Mouse (Mus musculus) hindbrain, postnatal 0 days (tissue): ENCODE data around the gene Eif4b. TPM values are rescaled to one million over a fixed set of nuclear protein-coding genes. Genes with fewer than 3 reads are reported as not detected.

ENCODE experiments used
- ATAC-seq: fragments of 200-750 bp; cut with Nextera tagmentation; 2 replicates; pipeline ENCODE4 v1.8.0; 2017; ENCODE audit warnings: mild to moderate bottlenecking, moderate TSS enrichment, moderate library complexity
- DNase-seq: peaks from one replicate; pipeline ENCODE4 v3.0.0-alpha.2; 2015; ENCODE audit warnings: low spot score
- H3K27ac ChIP-seq: fragments of 300-500 bp; sonication (generic); 2 replicates; pipeline ENCODE4 v1.5.1; 2014; ENCODE audit warnings: mild to moderate bottlenecking
- H3K27me3 ChIP-seq: fragments of 300-500 bp; sonication (generic); 2 replicates; pipeline ENCODE4 v1.6.1; 2014; ENCODE audit warnings: low read length, mixed read lengths; ENCODE audit not compliant: insufficient read depth
- H3K36me3 ChIP-seq: fragments of 300-500 bp; sonication (generic); 2 replicates; pipeline ENCODE4 v1.6.1; 2014; ENCODE audit warnings: low read length, mixed read lengths; ENCODE audit not compliant: insufficient read depth
- H3K4me1 ChIP-seq: fragments of 300-500 bp; sonication (generic); 2 replicates; pipeline ENCODE4 v1.6.1; 2014; ENCODE audit warnings: antibody characterized with exemption, low read length, mixed read lengths; ENCODE audit not compliant: insufficient read depth
- H3K4me2 ChIP-seq: fragments of 300-500 bp; sonication (generic); 2 replicates; pipeline ENCODE4 v1.6.1; 2014; ENCODE audit warnings: low read depth, mild to moderate bottlenecking, low read length, moderate library complexity, mixed read lengths
- H3K4me3 ChIP-seq: fragments of 300-500 bp; sonication (generic); 2 replicates; pipeline ENCODE4 v1.5.1; 2014; ENCODE audit warnings: low read length
- H3K9ac ChIP-seq: fragments of 300-500 bp; sonication (generic); replicated peaks from 2 replicates; pipeline ENCODE4 v1.6.1; 2014; ENCODE audit warnings: mild to moderate bottlenecking, low read length, moderate library complexity, mixed read lengths
- H3K9me3 ChIP-seq: fragments of 300-500 bp; sonication (generic); 2 replicates; pipeline ENCODE4 v1.6.1; 2016; ENCODE audit warnings: low read length, mixed read lengths
- CTCF ChIP-seq: IDR thresholded peaks from 2 replicates; pipeline ENCODE4 v1.5.1; 2016; ENCODE audit warnings: antibody characterized with exemption, control low read depth, low read depth
- WGBS: fragments of 180-500 bp; shearing (Covaris S2); extraction: QIAGEN DNeasy Blood & Tissue Kit; methylation state at CpG from one replicate; pipeline ENCODE4 v1.1.7; 2014; 5-methylcytosine and 5-hydroxymethylcytosine counted together
- polyA plus RNA-seq: library from polyadenylated mRNA; unstranded; fragments of >200 nt; fragmentation: Nextera tagmentation; extraction: Ambion mirVana; gene quantifications from 2 replicates; pipeline ENCODE4 v1.2.1, GENCODE M21; 2015
- total RNA-seq: library from RNA; depleted of rRNA; stranded (reverse); fragments of >200 nt; gene quantifications from 2 replicates; pipeline ENCODE4 v1.2.3, GENCODE M21; 2014; rRNA removed

Gene Eif4b
- total and polyA plus RNA-seq, 2 experiments from 2014 or later = 65.1 to 114 TPM

GRCm38 (mm10) chr15:102142914-102143912 lies 69.6 kb downstream of the Eif4b start:
- ATAC-seq = no peak
- WGBS = 57% methylated on average over 23 of the region's 23 CpGs

GRCm38 (mm10) chr15:102144274-102144711 lies 70.7 kb downstream of the Eif4b start, which contains the start of gene Igfbp6:
Gene Igfbp6, plus strand, starts transcription at chr15:102144362.
- peak within 1 kb of the TSS; percentile 10; the same call in 1 of the 2 replicates for H3K4me3 ChIP-seq
- H3K4me1 ChIP-seq = no peaks in the 10 kb centered on the region
- no peak within 1 kb of the TSS for H3K27ac ChIP-seq
- 9% methylated on average over 22 of the region's 22 CpGs for WGBS
- no peaks in the 10 kb centered on the region for H3K36me3 ChIP-seq
- H3K9ac ChIP-seq = no peak within 1 kb of the TSS
- DNase-seq = no peak
- H3K27me3 ChIP-seq = peaks cover 4% of the 10 kb centered on the region; the same call in 1 of the 2 replicates
- TF ChIP-seq CTCF = no peak
- H3K4me2 ChIP-seq = peak within 1 kb of the TSS; percentile 19; the same call in 1 of the 2 replicates
- ATAC-seq = no peak
- H3K9me3 ChIP-seq = no peaks in the 10 kb centered on the region

More at GRCm38 (mm10) chr15:102142914-102143912, 69.6 kb downstream of the Eif4b start:
- Histone ChIP-seq H3K4me2 (no peak overlapping the region), H3K9me3 (no peaks in the 10 kb centered on the region), H3K27me3 (peaks cover 4% of the 10 kb centered on the region; the same call in 1 of the 2 replicates), H3K27ac (no peak overlapping the region), H3K4me3 (no peak overlapping the region), H3K9ac (no peak overlapping the region), H3K4me1 (no peaks in the 10 kb centered on the region), H3K36me3 (no peaks in the 10 kb centered on the region)
- no peak for DNase-seq
- no peak for TF ChIP-seq CTCF

DNA sequence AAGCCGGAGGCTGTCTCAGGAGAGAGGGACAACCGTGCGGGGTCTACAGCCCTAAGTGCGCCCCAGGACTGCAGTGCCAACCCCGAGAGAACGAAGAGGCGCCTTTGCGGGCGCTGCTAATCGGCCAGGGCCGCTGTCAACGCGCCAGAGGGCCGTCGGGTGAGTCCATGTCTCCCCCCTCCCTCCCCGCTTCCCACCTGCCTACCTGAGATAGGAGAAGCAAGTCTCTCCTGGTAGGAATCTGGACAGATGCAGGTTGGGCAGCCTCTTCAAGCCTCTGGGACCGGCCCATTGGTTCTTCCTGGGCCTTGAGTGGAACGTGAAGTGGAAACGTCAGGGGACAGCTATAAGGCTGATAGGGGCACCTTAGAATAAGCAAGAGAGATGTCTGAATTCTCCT lies 71.2 kb downstream of the Eif4b start:
- no peak overlapping the region for H3K27ac ChIP-seq
- H3K36me3 ChIP-seq = no peaks in the 10 kb centered on the region
- peaks cover 4% of the 10 kb centered on the region; the same call in 1 of the 2 replicates for H3K27me3 ChIP-seq
- peak overlapping the region; percentile 10; the same call in 1 of the 2 replicates for H3K4me3 ChIP-seq
- WGBS = 16% methylated on average over 18 of the region's 19 CpGs
- no peak overlapping the region for H3K9ac ChIP-seq
- H3K4me1 ChIP-seq = no peaks in the 10 kb centered on the region
- no peak for TF ChIP-seq CTCF
- no peak for DNase-seq
- ATAC-seq = no peak
- peak overlapping the region; percentile 19; the same call in 1 of the 2 replicates for H3K4me2 ChIP-seq
- no peaks in the 10 kb centered on the region for H3K9me3 ChIP-seq

DNA sequence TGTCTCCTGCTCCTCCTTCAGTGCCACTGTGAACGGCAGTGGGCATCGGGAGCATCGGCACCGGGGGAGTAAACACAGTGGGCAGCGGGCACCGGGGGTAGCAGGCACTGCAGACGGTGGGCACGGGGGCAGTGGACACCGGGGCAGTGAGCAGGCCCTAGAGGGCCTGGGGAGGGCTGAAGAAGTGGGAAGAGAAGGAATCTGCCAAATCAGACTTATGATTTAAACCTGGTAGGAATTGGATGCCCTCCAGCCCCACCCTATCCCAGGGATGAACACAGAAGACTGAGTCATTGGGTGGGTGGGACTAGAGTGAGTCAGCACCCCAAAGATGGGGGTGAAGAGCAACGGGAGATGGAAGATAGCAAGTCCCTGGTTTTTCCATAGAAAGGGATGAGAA lies 71.8 kb downstream of the Eif4b start:
- WGBS = 81% methylated on average over 10 of the region's 10 CpGs
- ATAC-seq = no peak
- H3K27me3 ChIP-seq = peaks cover 4% of the 10 kb centered on the region; the same call in 1 of the 2 replicates

DNA sequence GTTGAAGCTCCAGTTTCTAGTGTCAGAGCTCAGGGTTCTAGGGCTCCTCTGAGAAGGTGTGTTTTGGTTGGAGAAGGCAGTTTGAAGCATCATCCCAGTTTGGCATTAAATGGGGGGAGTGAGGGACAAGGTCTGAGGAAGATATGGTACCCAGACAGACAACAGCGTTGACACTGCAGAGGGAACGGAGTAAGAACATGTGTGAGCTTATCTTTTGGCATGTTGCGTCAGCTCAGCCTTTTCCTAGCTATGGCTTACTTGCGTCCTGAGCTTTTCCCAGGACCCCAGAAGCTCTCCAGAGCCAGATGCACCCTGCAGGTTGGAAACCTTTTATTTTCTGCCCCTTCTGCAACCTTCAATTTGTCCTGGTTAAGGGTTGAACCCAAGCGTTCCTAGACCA lies 72.5 kb downstream of the Eif4b start:
- H3K4me1 ChIP-seq = no peaks in the 10 kb centered on the region
- H3K36me3 ChIP-seq = no peaks in the 10 kb centered on the region
- DNase-seq (no peak), ATAC-seq (no peak)
- no peaks in the 10 kb centered on the region for H3K9me3 ChIP-seq
- WGBS = 85% methylated on average over 5 of the region's 5 CpGs
- H3K27ac ChIP-seq = no peak overlapping the region
- no peak overlapping the region for H3K4me2 ChIP-seq
- no peak overlapping the region for H3K4me3 ChIP-seq
- TF ChIP-seq CTCF = no peak
- H3K27me3 ChIP-seq = peaks cover 4% of the 10 kb centered on the region; the same call in 1 of the 2 replicates
- no peak overlapping the region for H3K9ac ChIP-seq

More for the DNA sequence above, 71.8 kb downstream of the Eif4b start:
- no peak for TF ChIP-seq CTCF
- no peak overlapping the region for H3K4me2 ChIP-seq
- no peak overlapping the region for H3K27ac ChIP-seq
- H3K4me1 ChIP-seq = no peaks in the 10 kb centered on the region
- H3K36me3 ChIP-seq = no peaks in the 10 kb centered on the region
- DNase-seq = no peak
- H3K9ac ChIP-seq = no peak overlapping the region
- H3K4me3 ChIP-seq = no peak overlapping the region
- no peaks in the 10 kb centered on the region for H3K9me3 ChIP-seq

Other genes starting within 250 kb of the Eif4b start
- 7.5 and 13.7 TPM in 2 replicates for gene Krt1, start 223.0 kb upstream of the Eif4b start, total RNA-seq
- gene Krt1, start 223.0 kb upstream of the Eif4b start, polyA plus RNA-seq = 18.2 and 19.4 TPM in 2 replicates
- gene Krt77, start 204.1 kb upstream of the Eif4b start, total RNA-seq = 0.22 and 0.68 TPM in 2 replicates
- gene Krt77, start 204.1 kb upstream of the Eif4b start, polyA plus RNA-seq = 0.49 and 1.2 TPM in 2 replicates
- 0.05 TPM in 1 of 2 replicates, not detected in the other for gene Krt76, start 180.9 kb upstream of the Eif4b start, total RNA-seq
- gene Krt76, start 180.9 kb upstream of the Eif4b start, polyA plus RNA-seq = 0.08 TPM in 1 of 2 replicates, not detected in the other
- gene Krt4, start 149.0 kb upstream of the Eif4b start, total RNA-seq = not detected in 2 replicates
- gene Krt4, start 149.0 kb upstream of the Eif4b start, polyA plus RNA-seq = not detected in 2 replicates
- gene Krt79, start 133.4 kb upstream of the Eif4b start, total RNA-seq = 0.21 and 0.65 TPM in 2 replicates
- 0.50 and 0.52 TPM in 2 replicates for gene Krt79, start 133.4 kb upstream of the Eif4b start, polyA plus RNA-seq
- not detected in 2 replicates for gene Krt78, start 119.5 kb upstream of the Eif4b start, total RNA-seq
- not detected in 2 replicates for gene Krt78, start 119.5 kb upstream of the Eif4b start, polyA plus RNA-seq
- 2.6 and 4.1 TPM in 2 replicates for gene Krt8, start 69.3 kb upstream of the Eif4b start, total RNA-seq
- gene Krt8, start 69.3 kb upstream of the Eif4b start, polyA plus RNA-seq = 5.4 and 6.2 TPM in 2 replicates
- 3.4 and 5.0 TPM in 2 replicates for gene Krt18, start 45.6 kb upstream of the Eif4b start, total RNA-seq
- gene Krt18, start 45.6 kb upstream of the Eif4b start, polyA plus RNA-seq = 12.6 and 13.6 TPM in 2 replicates
- 9.2 TPM in 2 replicates for gene Tns2, start 26.6 kb downstream of the Eif4b start, total RNA-seq
- gene Tns2, start 26.6 kb downstream of the Eif4b start, polyA plus RNA-seq = 5.5 and 6.2 TPM in 2 replicates
- gene Spryd3, start 62.5 kb downstream of the Eif4b start, total RNA-seq = 113 and 118 TPM in 2 replicates
- gene Spryd3, start 62.5 kb downstream of the Eif4b start, polyA plus RNA-seq = 98.6 and 110 TPM in 2 replicates
- gene Igfbp6, start 70.6 kb downstream of the Eif4b start, total RNA-seq = 5.6 and 12.8 TPM in 2 replicates
- 9.7 and 11.5 TPM in 2 replicates for gene Igfbp6, start 70.6 kb downstream of the Eif4b start, polyA plus RNA-seq
- 0.16 TPM in 1 of 2 replicates, not detected in the other for gene Soat2, start 76.8 kb downstream of the Eif4b start, total RNA-seq
- gene Soat2, start 76.8 kb downstream of the Eif4b start, polyA plus RNA-seq = 0.09 TPM in 1 of 2 replicates, not detected in the other
- 49.5 and 61.0 TPM in 2 replicates for gene Zfp740, start 129.5 kb downstream of the Eif4b start, total RNA-seq
- gene Zfp740, start 129.5 kb downstream of the Eif4b start, polyA plus RNA-seq = 33.8 and 37.7 TPM in 2 replicates
- 56.9 and 67.2 TPM in 2 replicates for gene Csad, start 131.0 kb downstream of the Eif4b start, total RNA-seq
- gene Csad, start 131.0 kb downstream of the Eif4b start, polyA plus RNA-seq = 41.8 and 43.1 TPM in 2 replicates
- 0.40 and 1.2 TPM in 2 replicates for gene Itgb7, start 158.2 kb downstream of the Eif4b start, total RNA-seq
- 1.3 and 2.1 TPM in 2 replicates for gene Itgb7, start 158.2 kb downstream of the Eif4b start, polyA plus RNA-seq
- 8.8 and 11.4 TPM in 2 replicates for gene Rarg, start 183.7 kb downstream of the Eif4b start, total RNA-seq
- 3.8 and 4.4 TPM in 2 replicates for gene Rarg, start 183.7 kb downstream of the Eif4b start, polyA plus RNA-seq
- gene Gm9918, start 196.8 kb downstream of the Eif4b start, total RNA-seq = not detected in 2 replicates
- gene Gm9918, start 196.8 kb downstream of the Eif4b start, polyA plus RNA-seq = 0.06 TPM in 1 of 2 replicates, not detected in the other
- gene Mfsd5, start 205.7 kb downstream of the Eif4b start, total RNA-seq = 50.7 and 52.3 TPM in 2 replicates
- gene Mfsd5, start 205.7 kb downstream of the Eif4b start, polyA plus RNA-seq = 67.9 and 68.3 TPM in 2 replicates
- gene Espl1, start 222.5 kb downstream of the Eif4b start, total RNA-seq = 5.3 and 7.3 TPM in 2 replicates
- gene Espl1, start 222.5 kb downstream of the Eif4b start, polyA plus RNA-seq = 2.3 and 3.8 TPM in 2 replicates